Mouse (Mus musculus): ENCODE data around the gene Olfr1039. TPM values are rescaled to one million over a fixed set of nuclear protein-coding genes. Genes with fewer than 3 reads are reported as not detected.

The Olfr1039 gene
- total RNA-seq (2012; rRNA removed) (not detected in 2 replicates), total RNA-seq (2014; rRNA removed) (not detected in 2 replicates), polyA plus RNA-seq (2012; ENCODE audit: insufficient read length, low read depth) (not detected in 2 replicates)

- H3K9me3 ChIP-seq (replicated peaks; ENCODE audit: low read length) = peaks cover 16% of the 10 kb centered on the region
- H3K4me3 ChIP-seq (replicated peaks in 1 of 3; ENCODE audit: low read depth in 2 of 3, low read length in 2 of 3, poor library complexity in 1 of 3) = no peak within 1 kb of the TSS
- no peak for DNase-seq (ENCODE audit: extremely low read depth)
- no peak for TF ChIP-seq CHD1 (IDR thresholded peaks at IDR 0.05; ENCODE audit: low read depth, low read length)
- no peak for TF ChIP-seq NELFE (IDR thresholded peaks at IDR 0.05; ENCODE audit: low read depth, low read length)
- TF ChIP-seq EP300 (IDR thresholded peaks at IDR 0.05; ENCODE audit: low read length) = no peak
- TF ChIP-seq RCOR1 (conservative IDR thresholded peaks at IDR 0.05; ENCODE audit: low read depth, low read length) = no peak
- no peaks in the 10 kb centered on the region for H3K4me1 ChIP-seq (ENCODE audit: control insufficient read depth in 1 of 2, insufficient read depth in 2 of 2)
- no peak within 1 kb of the TSS for H3K4me2 ChIP-seq (ENCODE audit: insufficient read depth, low read depth, poor library complexity, severe bottlenecking)
- H3K27ac ChIP-seq (ENCODE audit: insufficient read depth, low read depth) = no peak within 1 kb of the TSS
- dilution Hi-C loops (cut with MboI; ENCODE audit: extremely low pct_ligation_motif_present, extremely low pct_unique_long_range_greater_than_20kb, low sequenced_read_pairs) (no loop called here), in situ Hi-C loops (cut with MboI; ENCODE audit: low pct_ligation_motif_present, low pct_unique_long_range_greater_than_20kb, low sequenced_read_pairs) (no loop called here)
- H3K79me2 ChIP-seq (replicated peaks; ENCODE audit: control insufficient read depth, extremely low read depth, insufficient read depth, poor library complexity, severe bottlenecking) = no peaks in the 10 kb centered on the region
- no peaks in the 10 kb centered on the region for H3K36me3 ChIP-seq (replicated peaks in 1 of 2; ENCODE audit: control insufficient read depth in 1 of 2, insufficient read depth in 1 of 2, low read length in 1 of 2)
- H3K9ac ChIP-seq (ENCODE audit: insufficient read depth, low read depth) = no peak within 1 kb of the TSS
- H3K27me3 ChIP-seq (replicated peaks) = no peaks in the 10 kb centered on the region
These were observed at the start of gene Olfr1039 for GRCm38 (mm10) chr2:86135828-86136227. Gene Olfr1039 (minus strand): TSS chr2:86135928.

GRCm38 (mm10) chr2:86179950-86180349, 44.2 kb upstream of the Olfr1039 start:
- Histone ChIP-seq H3K9me3 (replicated peaks; ENCODE audit: low read length) (peaks cover 16% of the 10 kb centered on the region), H3K36me3 (replicated peaks in 1 of 2; ENCODE audit: control insufficient read depth in 1 of 2, insufficient read depth in 1 of 2, low read length in 1 of 2) (no peaks in the 10 kb centered on the region), H3K27ac (ENCODE audit: insufficient read depth, low read depth) (no peak overlapping the region), H3K9ac (ENCODE audit: insufficient read depth, low read depth) (no peak overlapping the region), H3K4me1 (ENCODE audit: control insufficient read depth in 1 of 2, insufficient read depth in 2 of 2) (no peaks in the 10 kb centered on the region), H3K79me2 (replicated peaks; ENCODE audit: control insufficient read depth, extremely low read depth, insufficient read depth, poor library complexity, severe bottlenecking) (no peaks in the 10 kb centered on the region), H3K27me3 (replicated peaks) (no peaks in the 10 kb centered on the region), H3K4me2 (ENCODE audit: insufficient read depth, low read depth, poor library complexity, severe bottlenecking) (no peak overlapping the region), H3K4me3 (replicated peaks in 1 of 3; ENCODE audit: low read depth in 2 of 3, low read length in 2 of 3, poor library complexity in 1 of 3) (no peak overlapping the region)
- no peak for DNase-seq (ENCODE audit: extremely low read depth)
- dilution Hi-C loops (cut with MboI; ENCODE audit: extremely low pct_ligation_motif_present, extremely low pct_unique_long_range_greater_than_20kb, low sequenced_read_pairs) = no loop called here
- TF ChIP-seq MEF2A (IDR thresholded peaks at IDR 0.05; ENCODE audit: borderline replicate concordance, low read depth, low read length) (no peak), CHD1 (IDR thresholded peaks at IDR 0.05; ENCODE audit: low read depth, low read length) (no peak), ZMIZ1 (IDR thresholded peaks at IDR 0.05; ENCODE audit: low read depth, low read length) (no peak), NELFE (IDR thresholded peaks at IDR 0.05; ENCODE audit: low read depth, low read length) (no peak), RCOR1 (conservative IDR thresholded peaks at IDR 0.05; ENCODE audit: low read depth, low read length) (no peak), KAT2A (IDR thresholded peaks at IDR 0.05; ENCODE audit: insufficient replicate concordance, low read length) (no peak), MXI1 (IDR thresholded peaks at IDR 0.05; ENCODE audit: low read depth, low read length) (no peak), POLR2AphosphoS2 (IDR thresholded peaks at IDR 0.05; ENCODE audit: low read depth, low read length) (no peak), TBP (conservative IDR thresholded peaks at IDR 0.05; ENCODE audit: low read depth, low read length) (no peak), E2F4 (IDR thresholded peaks at IDR 0.05; ENCODE audit: insufficient replicate concordance, low read depth, low read length) (no peak), MAX (IDR thresholded peaks at IDR 0.05; ENCODE audit: low read length) (no peak), ELF1 (IDR thresholded peaks at IDR 0.05; ENCODE audit: low read depth, low read length) (no peak), CTCF (conservative IDR thresholded peaks at IDR 0.05 in 1 of 2, IDR thresholded peaks at IDR 0.05 in 1 of 2; ENCODE audit: low read depth in 2 of 2, low read length in 2 of 2) (no peak), PAX5 (IDR thresholded peaks at IDR 0.05; ENCODE audit: low read length) (no peak), EP300 (IDR thresholded peaks at IDR 0.05; ENCODE audit: low read length) (no peak), ZNF384 (IDR thresholded peaks at IDR 0.05; ENCODE audit: low read depth, low read length) (no peak), IRF4 (IDR thresholded peaks at IDR 0.05; ENCODE audit: low read depth, low read length) (no peak), HCFC1 (IDR thresholded peaks at IDR 0.05; ENCODE audit: low read depth, low read length) (no peak), ZC3H11A (IDR thresholded peaks at IDR 0.05; ENCODE audit: low read depth, low read length) (no peak)
- in situ Hi-C loops (cut with MboI; ENCODE audit: low pct_ligation_motif_present, low pct_unique_long_range_greater_than_20kb, low sequenced_read_pairs) = no loop called here
